ENCODE assay signal across 9 mouse cellular contexts in genomic region chr14:119857338-119858291, GRCm38 (mm10).
DNase-seq lines count a peak whose midpoint lies in the region; ATAC-seq and TF ChIP-seq lines count a peak whose summit lies in the region.
"Had no signal": no experiment of that assay in that cellular context is flagged by ENCODE, and none has a peak within 500 bp of the region (broad histone marks: within the 10 kb centered on the region; RNA-seq: fewer than 3 reads in every experiment).

No protein-coding gene starts in this region.

- no peaks in the 10 kb centered on the region for H3K27me3 ChIP-seq in intestine, embryonic 15.5 days (replicated peaks)
- no peaks in the 10 kb centered on the region for H3K27me3 ChIP-seq in midbrain, embryonic 14.5 days (ENCODE audit: control insufficient read depth, insufficient read depth, low read length)

- no peak overlapping the region for H3K4me2 ChIP-seq in intestine, embryonic 15.5 days (replicated peaks)
- H3K4me2 ChIP-seq in midbrain, embryonic 14.5 days (ENCODE audit: low read length): peak overlapping the region; percentile 46

- H3K4me3 ChIP-seq in cortical plate, adult 2 months (ENCODE audit: insufficient read depth, low read length): peak overlapping the region; percentile 32
- H3K4me3 ChIP-seq in intestine, embryonic 15.5 days (replicated peaks): no peak overlapping the region
- H3K4me3 ChIP-seq in midbrain, embryonic 14.5 days (replicated peaks; ENCODE audit: low read depth, low read length): peak overlapping the region; percentile 8; the same call in 1 of the 2 replicates

- peaks cover 9% of the 10 kb centered on the region for H3K4me1 ChIP-seq in cortical plate, adult 2 months (ENCODE audit: control insufficient read depth, insufficient read depth, low read length)
- H3K4me1 ChIP-seq in intestine, embryonic 15.5 days (replicated peaks): no peaks in the 10 kb centered on the region
- H3K4me1 ChIP-seq in midbrain, embryonic 14.5 days (ENCODE audit: control insufficient read depth, insufficient read depth, low read length): peaks cover 31% of the 10 kb centered on the region

- no peaks in the 10 kb centered on the region for H3K36me3 ChIP-seq in intestine, embryonic 15.5 days
- H3K36me3 ChIP-seq in midbrain, embryonic 14.5 days (ENCODE audit: control insufficient read depth, insufficient read depth, low read length): no peaks in the 10 kb centered on the region

- no peak for TF ChIP-seq POLR2A in cortical plate, adult 2 months (IDR thresholded peaks at IDR 0.05; ENCODE audit: extremely low read depth, insufficient read depth, low read length)

- 0 out of 2 replicates have a peak, but pooled peaks have one; percentile 36 for ATAC-seq in intestine, embryonic 15.5 days
- peak; percentile 90 for ATAC-seq in midbrain, embryonic 14.5 days (ENCODE audit: low FRiP score, low TSS enrichment)

- H3K27ac ChIP-seq in cortical plate, adult 2 months (ENCODE audit: insufficient read depth, low read length): peak overlapping the region; percentile 72
- no peak overlapping the region for H3K27ac ChIP-seq in intestine, embryonic 15.5 days
- H3K27ac ChIP-seq in midbrain, embryonic 14.5 days (replicated peaks; ENCODE audit: low read depth, low read length): peak overlapping the region; percentile 70
- H3K27ac ChIP-seq: liver, embryonic 14.5 days had no signal

- DNase-seq in embryo, embryonic 11 days: peak; percentile 21
- DNase-seq in embryo, embryonic 9.5 days (ENCODE audit: extremely low spot score): no peak
- DNase-seq in midbrain, embryonic 14.5 days: peak; percentile 83
- DNase-seq in yolk sac, embryonic 10.5 days (ENCODE audit: low spot score): no peak
- DNase-seq in adrenal gland, adult 18-20 months (ENCODE audit: low spot score in 2 of 2): no peak
- DNase-seq in liver: no peak

- H3K9me3 ChIP-seq in intestine, embryonic 15.5 days: no peaks in the 10 kb centered on the region
- no peaks in the 10 kb centered on the region for H3K9me3 ChIP-seq in midbrain, embryonic 14.5 days (ENCODE audit: control insufficient read depth, low read length)

- 0 out of 2 replicates have a peak, but pooled peaks have one; percentile 5 for TF ChIP-seq CTCF in cortical plate, adult 2 months (IDR thresholded peaks at IDR 0.05; ENCODE audit: extremely low read depth, insufficient read depth, low read length)

- H3K9ac ChIP-seq in intestine, embryonic 15.5 days: no peak overlapping the region
- H3K9ac ChIP-seq in midbrain, embryonic 14.5 days (replicated peaks; ENCODE audit: low read length): no peak overlapping the region; the same call in 1 of the 2 replicates
- H3K9ac ChIP-seq: liver, embryonic 14.5 days had no signal

- WGBS in intestine, embryonic 15.5 days: 60% methylated on average over 23 of the region's 23 CpGs
- 33% methylated on average over 23 of the region's 23 CpGs for WGBS in midbrain, embryonic 14.5 days

Comparison
In these comparisons a context has a peak if more than half of its experiments do, and no peak if none do; other contexts are left out.
1. DNase-seq: peak in embryo, embryonic 11 days (single experiment) and midbrain, embryonic 14.5 days (single experiment); none in embryo, embryonic 9.5 days (single experiment), yolk sac, embryonic 10.5 days (single experiment), adrenal gland, adult 18-20 months (0 of 2) and liver (single experiment).